Mouse (Mus musculus) skeletal muscle tissue, postnatal 0 days (tissue): ENCODE measurements around the gene Prss29. TPM values are rescaled to one million over a fixed set of nuclear protein-coding genes. Genes with fewer than 3 reads are reported as not detected.

Source experiments
- polyA plus RNA-seq: library from polyadenylated mRNA; unstranded; fragments of >200 nt; fragmentation: Nextera tagmentation; extraction: Ambion mirVana; gene quantifications from 2 replicates; pipeline ENCODE4 v1.2.1, GENCODE M21; 2015

Gene Prss29
- polyA plus RNA-seq: not detected in 2 replicates

DNA sequence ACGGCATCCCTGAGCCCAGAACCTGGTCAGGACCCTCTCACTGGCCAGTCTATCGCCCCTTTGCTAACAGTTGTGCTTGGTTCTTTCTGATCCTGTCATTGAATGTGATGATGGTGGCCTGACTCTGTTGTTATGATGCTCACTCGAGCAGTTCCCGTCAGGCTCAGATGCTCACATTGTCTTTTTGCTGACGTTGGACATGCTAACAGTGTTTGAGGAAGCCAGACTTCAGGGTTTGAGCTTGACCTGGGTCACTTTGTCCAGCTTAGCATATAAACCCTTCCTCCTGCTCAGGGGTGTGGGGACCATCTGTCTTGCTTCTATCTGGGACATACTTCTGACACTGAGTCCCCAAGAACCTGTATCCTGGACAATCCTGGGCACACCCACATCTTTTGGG is at the start of gene Prss29:
Prss29 (plus strand) TSS at position 301 of the 400 bp plus-strand sequence.

DNA sequence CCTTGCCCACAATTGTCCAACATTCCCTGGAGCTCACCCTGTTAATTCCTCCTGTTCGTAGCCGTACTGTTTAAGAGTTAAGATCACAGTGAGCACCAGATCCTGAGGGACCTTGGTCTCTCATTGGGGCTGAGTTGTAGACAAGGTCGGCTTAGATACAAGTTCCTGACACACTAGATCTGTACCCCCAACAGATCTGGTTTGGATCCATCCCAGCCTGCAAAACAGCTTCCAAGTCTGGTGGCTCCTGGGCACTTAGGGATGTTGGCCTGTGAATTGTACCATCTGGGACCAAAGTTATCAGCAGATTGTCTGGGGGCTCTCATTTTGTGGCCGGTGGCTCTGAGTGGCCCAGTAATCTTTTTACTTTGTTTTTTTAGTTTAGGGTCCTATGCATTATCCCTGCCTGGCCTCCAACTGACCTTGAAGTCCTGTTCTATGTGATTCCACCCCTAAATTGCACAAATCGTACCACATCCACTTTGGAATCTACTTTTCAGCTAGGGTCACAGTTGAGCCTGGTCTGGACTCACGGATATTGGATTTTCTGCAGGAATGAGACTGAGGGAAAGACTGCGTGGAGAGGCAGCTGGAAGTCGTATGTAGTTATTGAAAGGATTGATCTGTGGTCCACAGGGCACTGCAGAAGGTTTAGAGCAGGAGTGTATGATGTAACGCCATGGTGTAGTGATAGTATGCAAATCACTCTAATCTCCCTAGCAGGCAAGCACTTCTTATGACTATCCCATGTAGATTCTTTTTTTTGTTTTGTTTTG is 43.7 kb upstream of the Prss29 start, which contains the start of gene Ube2i:
Ube2i (minus strand) TSS at position 52 of the 776 bp plus-strand sequence.

DNA sequence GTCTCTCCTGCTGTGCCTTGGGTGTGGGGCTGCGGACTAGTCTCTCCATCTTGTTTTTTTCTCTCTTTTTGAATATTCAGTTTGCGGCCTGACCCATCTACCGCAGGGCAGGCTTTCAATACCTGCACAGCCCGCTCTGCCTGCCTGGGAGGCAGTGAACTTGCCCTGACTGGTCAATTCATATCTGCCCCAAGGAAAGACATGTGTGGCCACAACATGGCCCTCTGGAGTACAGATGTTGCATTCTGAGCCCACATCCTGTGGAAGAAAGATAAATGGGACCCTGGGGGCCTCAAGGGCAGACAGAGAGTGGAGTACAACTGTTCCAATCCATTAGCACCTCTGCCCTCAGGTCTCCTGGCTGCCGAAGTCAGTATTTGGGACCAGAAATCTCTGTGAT is 20.4 kb upstream of the Prss29 start, which contains the start of gene Prss34:
Prss34 (plus strand) TSS at position 301 of the 400 bp plus-strand sequence.

DNA sequence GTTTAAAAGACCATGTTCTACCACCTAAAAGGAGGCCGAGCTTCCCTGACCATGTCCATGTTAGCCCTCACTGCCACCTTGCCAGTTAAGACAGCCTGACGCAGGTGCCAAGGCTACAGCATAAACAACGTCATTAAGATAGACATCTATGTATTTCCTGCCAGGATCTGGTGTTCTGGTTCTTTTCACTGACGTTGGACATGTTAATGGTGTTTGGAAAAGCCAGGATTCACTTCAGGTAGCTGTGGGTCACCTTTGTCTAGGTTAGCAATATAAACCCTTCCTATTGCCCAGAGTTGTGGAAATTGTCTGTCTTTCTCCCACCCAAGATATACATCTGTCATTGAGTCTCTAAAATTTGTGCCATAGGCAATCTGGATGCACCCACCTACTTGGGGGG is 10.1 kb upstream of the Prss29 start, which contains the start of gene Prss28:
Prss28 (plus strand) TSS at position 301 of the 400 bp plus-strand sequence.

DNA sequence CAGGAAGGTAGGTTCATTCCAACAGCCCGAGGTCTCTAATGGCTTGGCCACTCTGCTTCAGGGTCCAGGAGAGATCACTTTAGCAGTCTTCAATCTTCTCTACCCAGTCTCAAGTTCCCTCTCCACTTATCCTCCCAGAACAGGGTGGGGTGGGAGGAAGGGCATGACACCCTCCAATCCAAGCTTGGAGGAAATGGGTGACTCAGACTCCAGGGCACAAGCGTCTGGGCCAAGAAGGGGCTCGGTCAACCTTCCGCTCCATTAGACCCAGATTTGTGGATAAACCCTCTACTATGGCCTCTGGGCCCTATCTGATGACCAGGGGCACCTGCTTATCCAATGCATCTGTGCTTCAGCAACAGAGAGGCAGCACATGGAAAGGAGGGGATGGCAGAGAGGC is 27.0 kb downstream of the Prss29 start, which contains the start of gene Tpsab1:
Tpsab1 (minus strand) TSS at position 101 of the 400 bp plus-strand sequence.

DNA sequence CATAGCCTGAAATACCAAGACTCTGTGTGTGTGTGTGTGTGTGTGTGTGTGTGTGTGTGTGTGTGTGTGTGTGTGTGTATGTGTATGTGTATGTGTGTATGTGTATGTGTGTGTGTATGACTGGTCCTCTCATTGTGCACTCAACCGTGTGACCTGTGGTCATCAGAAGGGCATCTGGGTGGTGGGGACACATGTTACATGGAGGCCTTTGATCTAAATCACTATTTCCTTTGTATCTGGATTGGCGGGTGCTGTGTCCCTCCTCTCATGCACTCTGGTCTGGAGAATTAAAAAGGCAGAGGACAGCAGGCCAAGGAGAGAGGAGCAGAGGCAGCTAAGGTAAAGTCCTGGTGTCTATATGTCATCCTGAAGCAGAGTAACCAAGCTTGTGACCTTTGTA is 47.6 kb downstream of the Prss29 start, which contains the start of gene Tpsb2:
Tpsb2 (plus strand) TSS at position 301 of the 400 bp plus-strand sequence.

DNA sequence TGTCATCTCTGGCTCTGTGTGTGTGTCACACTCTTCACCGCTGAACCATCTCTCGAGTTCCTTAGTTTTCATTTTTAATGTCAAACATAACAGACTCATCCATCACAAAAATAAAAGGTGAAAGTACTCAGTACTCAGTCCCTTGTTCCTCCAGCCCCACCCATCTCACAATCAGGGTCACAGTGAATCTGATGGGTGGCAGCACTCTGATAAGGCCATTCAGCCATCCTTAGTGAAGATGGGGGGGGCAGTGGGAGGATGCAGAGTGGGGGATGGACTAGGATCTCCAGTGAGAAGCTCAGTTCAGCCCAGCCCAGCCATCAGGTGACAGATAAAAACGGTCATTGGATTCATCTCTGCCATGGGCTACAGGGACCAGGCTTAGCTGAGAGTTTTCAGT is 50.5 kb downstream of the Prss29 start, which contains the start of gene Tpsg1:
Tpsg1 (plus strand) TSS at position 301 of the 400 bp plus-strand sequence.

Other genes starting within 250 kb of the Prss29 start
- 13.6 and 14.9 TPM in 2 replicates for gene Tmem204, start 235.1 kb upstream of the Prss29 start, polyA plus RNA-seq
- gene Telo2, start 202.7 kb upstream of the Prss29 start, polyA plus RNA-seq: 19.1 and 19.4 TPM in 2 replicates
- gene Ptx4, start 197.9 kb upstream of the Prss29 start, polyA plus RNA-seq: 1.2 and 3.2 TPM in 2 replicates
- 9.3 and 9.6 TPM in 2 replicates for gene Clcn7, start 185.3 kb upstream of the Prss29 start, polyA plus RNA-seq
- 0.05 TPM in 1 of 2 replicates, not detected in the other for gene Ccdc154, start 156.2 kb upstream of the Prss29 start, polyA plus RNA-seq
- gene Gm38655, start 143.2 kb upstream of the Prss29 start, polyA plus RNA-seq: not detected in 2 replicates
- 28.3 and 29.6 TPM in 2 replicates for gene BC003965, start 134.1 kb upstream of the Prss29 start, polyA plus RNA-seq
- 3.0 and 3.6 TPM in 2 replicates for gene Unkl, start 130.3 kb upstream of the Prss29 start, polyA plus RNA-seq
- gene Gnptg, start 78.5 kb upstream of the Prss29 start, polyA plus RNA-seq: 23.0 and 24.0 TPM in 2 replicates
- gene Tsr3, start 78.5 kb upstream of the Prss29 start, polyA plus RNA-seq: 38.4 TPM in 2 replicates
- gene Baiap3, start 62.3 kb upstream of the Prss29 start, polyA plus RNA-seq: 0.23 TPM in 1 of 2 replicates, not detected in the other
- gene Ube2i, start 44.0 kb upstream of the Prss29 start, polyA plus RNA-seq: 216 and 238 TPM in 2 replicates
- gene Prss34, start 20.3 kb upstream of the Prss29 start, polyA plus RNA-seq: 10.4 and 15.0 TPM in 2 replicates
- not detected in 2 replicates for gene Prss28, start 10.0 kb upstream of the Prss29 start, polyA plus RNA-seq
- 11.2 and 11.8 TPM in 2 replicates for gene Tpsab1, start 26.9 kb downstream of the Prss29 start, polyA plus RNA-seq
- 500 and 756 TPM in 2 replicates for gene Tpsb2, start 47.7 kb downstream of the Prss29 start, polyA plus RNA-seq
- 1.5 and 2.4 TPM in 2 replicates for gene Tpsg1, start 50.6 kb downstream of the Prss29 start, polyA plus RNA-seq
- 4.3 and 5.4 TPM in 2 replicates for gene Cacna1h, start 115.1 kb downstream of the Prss29 start, polyA plus RNA-seq
- not detected in 2 replicates for gene Tekt4, start 136.0 kb downstream of the Prss29 start, polyA plus RNA-seq
- gene Sstr5, start 178.6 kb downstream of the Prss29 start, polyA plus RNA-seq: 0.05 TPM in 1 of 2 replicates, not detected in the other